Mouse (Mus musculus): ENCODE measurements around the gene Rac3.
A peak's percentile ranks its signal among the peaks of the same experiment; 100 is the strongest.
"Not testable (repeated sequence)": the region's sequence is repeated elsewhere in the genome, so short reads cannot be mapped to it uniquely, and the experiment has no call there.

Gene Rac3

DNA sequence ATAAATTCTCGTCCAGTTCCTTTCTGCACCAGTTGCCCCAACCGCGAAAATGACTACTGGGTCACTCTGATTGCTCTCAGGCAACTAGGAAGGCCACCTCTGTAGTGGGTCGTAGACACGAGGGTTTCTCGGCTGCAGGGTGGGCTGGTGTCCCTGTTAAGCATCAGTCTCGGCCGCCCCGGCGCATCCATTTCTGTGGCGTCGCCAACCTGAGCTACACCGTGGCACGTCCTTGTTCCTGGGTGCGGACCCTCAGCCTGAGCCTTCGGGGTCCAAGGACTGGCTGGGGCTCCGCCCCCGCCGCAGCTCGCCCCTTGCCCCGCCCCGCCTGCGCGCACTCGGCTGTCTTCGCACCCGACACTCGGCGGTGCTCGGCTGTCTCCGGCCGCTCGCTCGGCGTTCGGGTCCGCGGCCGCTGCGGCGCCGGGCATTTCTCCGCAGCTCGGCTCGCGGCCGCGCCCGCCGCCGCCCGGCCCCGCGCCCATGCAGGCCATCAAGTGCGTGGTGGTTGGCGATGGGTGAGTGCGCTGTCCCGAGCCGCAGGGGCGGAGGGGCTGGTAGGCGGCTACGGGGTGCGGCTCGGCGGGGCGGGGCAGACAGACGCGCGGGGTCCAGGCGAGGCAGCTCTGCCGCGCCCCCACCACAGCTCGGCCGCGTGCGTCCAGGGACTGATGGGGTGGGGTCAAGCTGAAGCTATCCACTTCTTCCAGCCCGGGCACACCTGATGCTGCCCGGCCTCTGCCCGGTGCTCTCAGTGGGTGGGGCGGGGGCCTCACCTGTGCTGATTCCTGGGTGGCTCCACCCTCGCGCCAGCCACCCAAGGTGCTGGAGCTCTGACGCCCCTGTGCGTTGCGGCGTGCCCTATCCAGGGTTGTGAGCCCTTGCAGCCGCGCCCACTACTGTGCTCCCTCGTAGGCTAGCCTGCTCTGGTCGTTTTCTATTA, at the start of gene Rac3:
TSS of gene Rac3 (plus strand) at position 347 of the 943 bp plus-strand sequence.
- peak; percentile 84 for DNase-seq (ENCODE audit: low spot score)

DNA sequence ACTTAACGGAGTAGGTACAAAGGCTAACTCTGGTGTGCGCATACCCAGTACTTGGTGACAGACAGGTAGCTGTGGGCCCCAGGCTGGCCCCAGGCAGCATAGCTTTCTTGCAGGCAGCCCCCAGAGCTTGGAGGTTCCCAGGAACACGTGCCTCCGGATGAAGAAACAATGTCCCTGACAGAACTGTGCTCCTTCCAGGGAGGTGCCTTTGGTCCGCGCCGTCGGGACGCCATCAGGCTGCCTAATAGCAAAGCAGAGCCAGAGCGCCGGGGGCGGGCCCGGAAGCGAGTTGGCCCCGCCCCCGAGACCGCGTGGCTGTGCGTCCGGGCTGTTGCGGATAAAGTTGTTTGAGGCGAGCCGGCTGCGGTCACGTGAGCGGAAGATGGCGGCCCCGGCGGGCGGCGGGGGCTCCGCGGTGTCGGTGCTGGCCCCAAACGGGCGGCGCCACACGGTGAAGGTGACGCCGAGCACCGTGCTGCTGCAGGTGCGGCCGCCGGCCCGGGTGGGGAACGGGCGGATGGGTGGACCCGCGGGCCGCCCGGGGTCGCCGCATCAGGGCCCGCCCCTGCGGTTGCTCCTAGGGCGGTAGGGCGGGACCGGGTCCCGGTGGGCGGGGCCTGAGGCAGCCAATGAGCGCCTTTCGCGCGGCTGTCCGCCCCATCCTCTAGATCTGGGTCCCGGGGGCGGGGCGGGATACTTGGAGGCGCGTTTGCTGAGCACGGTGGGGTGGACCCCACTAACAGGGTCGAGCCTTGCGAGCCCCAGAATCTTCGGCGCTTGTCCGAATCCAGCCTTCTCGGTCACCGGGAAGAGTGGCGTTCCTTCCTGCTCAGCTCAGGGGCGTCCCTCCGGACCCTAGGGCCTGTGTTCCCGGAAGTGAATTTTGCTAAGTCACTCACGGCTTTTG, 48.3 kb upstream of the Rac3 start, which contains the start of gene Aspscr1:
TSS of gene Aspscr1 (plus strand) at position 287 of the 907 bp plus-strand sequence.
- DNase-seq (ENCODE audit: low spot score): peak; percentile 97

DNA sequence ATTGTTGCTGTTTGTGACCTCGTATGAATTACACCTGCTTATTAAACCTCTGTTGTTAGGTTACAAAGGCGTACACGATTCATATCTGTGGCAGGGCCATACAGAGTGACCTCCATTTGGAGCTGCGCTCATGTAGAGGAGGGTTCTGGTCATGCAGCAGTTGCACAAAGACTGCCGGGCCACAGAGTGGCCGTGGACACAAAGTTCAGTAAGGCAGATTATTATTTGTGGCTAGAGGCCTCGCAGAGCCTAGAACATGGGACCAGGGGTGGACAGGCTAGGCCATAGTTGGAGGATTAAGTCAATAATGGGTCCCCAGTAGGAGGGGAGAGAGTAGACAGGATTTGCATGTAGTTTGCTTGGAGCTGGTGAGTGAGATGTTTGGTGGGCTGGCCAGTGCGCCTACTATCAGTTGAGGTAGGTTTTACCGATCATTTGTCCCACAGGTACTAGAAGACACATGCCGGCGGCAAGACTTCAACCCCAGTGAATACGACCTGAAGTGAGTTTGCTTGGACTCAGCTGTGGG, 47.6 kb upstream of the Rac3 start:
- no peak for DNase-seq (ENCODE audit: low spot score)

DNA sequence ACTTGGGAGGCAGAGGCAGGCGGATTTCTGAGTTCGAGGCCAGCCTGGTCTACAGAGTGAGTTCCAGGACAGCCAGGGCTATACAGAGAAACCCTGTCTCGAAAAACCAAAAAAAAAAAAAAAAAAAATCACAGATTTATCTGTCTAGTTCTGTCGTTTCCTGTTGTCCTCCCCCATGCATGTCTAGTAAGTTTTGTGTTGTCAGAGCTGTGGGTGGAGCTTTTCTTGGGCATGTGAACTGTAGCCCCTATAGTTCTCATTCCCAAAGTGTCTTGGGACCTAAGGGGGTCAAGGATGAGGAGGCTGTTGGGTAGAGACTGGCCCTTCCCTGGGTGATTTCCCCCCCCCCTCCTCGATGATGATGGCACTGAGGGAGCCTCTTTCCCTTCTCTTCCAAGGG, 45.4 kb upstream of the Rac3 start:
- not testable (repeated sequence) for DNase-seq (ENCODE audit: low spot score)

DNA sequence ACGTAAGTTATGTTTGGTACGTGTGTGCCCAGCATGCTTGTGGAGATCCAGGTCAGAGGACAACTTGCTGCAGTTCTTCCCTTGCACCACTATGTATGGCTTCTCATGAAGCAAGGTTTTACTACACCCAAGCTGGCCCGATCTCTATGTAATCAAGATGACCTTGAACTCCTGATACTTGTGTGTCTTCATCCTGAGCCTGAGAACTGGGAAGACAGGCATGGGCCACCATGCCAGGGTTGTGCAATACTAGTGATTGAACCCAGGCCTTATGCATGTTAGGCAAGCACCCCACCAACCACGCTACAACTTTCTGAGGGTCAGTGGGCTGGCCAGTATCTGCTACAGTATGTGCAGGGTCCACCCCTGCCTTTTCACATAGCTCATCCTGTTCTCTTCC, 44.3 kb upstream of the Rac3 start:
- no peak for DNase-seq (ENCODE audit: low spot score)

DNA sequence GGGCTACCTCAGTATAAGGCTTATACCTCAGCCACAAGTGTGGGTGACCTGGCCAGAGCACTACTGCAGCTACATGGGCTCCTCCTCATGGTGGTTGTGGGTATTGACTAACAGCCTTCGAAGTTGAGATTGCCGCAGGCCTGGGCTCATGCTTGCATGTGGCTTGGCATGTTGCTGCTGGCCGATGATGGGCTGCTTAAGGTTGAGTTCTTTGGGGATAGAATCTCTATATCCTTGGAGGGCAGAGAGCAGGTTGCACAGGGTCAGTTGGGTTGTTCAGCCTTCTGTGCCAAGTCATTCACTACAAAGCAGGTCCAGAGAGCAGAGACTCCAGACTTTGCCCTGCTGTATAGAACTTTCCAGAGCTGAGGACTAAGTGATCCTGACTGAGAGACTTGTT, 41.4 kb upstream of the Rac3 start:
- DNase-seq (ENCODE audit: low spot score): no peak

DNA sequence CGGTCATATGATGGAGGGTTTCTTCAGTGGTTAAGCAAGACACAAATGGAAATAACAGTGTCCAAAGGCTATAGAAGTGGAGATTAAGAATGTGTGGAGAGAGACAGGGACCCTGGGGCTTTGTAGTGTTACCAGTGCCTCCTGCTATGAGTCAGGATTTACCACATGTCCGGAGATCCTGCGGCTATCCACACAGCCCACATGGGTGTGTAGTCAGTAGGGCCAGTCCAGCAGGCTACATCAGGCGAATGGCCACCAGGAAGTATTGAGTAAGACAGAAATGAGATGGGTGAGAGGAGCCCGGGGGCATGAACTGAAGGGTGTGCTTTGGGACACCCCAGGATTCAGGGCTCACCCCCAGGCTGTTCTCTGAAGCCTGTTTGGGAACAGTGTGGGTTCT, 38.6 kb upstream of the Rac3 start:
- DNase-seq (ENCODE audit: low spot score): no peak

DNA sequence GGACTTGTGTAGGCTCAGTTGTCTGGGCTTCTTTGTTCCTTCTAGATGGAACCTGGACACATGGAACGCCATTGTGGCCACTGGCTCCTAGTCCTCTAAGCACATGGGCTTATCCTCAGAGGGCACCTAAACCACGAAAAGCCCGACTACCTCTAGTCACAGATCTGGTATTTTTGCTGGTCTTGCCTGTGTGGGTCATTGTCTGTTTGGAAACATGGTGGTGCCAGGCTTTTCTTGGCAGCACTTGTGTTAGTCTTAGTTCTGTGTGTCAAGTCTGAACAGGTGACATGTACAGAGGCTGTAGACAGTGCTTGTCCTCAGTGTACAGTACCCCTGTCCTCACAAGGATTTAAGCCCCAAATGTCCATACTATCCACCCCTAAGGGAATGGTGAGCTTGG, 37.7 kb upstream of the Rac3 start:
- no peak for DNase-seq (ENCODE audit: low spot score)

DNA sequence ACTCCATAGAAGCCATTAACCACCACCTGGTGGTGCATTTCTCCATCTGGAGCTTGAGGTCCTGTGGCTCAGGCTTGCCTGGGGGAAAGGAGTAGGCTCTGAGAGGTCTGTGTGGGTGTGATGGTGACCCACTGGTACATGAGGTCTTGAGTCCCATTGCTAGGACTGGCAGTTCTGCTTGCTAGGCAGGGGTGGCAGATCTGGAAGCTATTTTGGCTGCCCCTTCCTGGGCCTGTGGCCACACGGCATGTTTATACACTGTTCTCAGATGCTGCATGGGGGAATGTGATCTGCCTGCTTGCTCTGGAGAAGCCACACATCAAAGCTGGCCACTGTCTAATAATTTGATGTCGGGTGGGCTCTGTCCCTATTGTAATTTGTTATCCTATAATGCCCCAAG, 37.2 kb upstream of the Rac3 start:
- no peak for DNase-seq (ENCODE audit: low spot score)

DNA sequence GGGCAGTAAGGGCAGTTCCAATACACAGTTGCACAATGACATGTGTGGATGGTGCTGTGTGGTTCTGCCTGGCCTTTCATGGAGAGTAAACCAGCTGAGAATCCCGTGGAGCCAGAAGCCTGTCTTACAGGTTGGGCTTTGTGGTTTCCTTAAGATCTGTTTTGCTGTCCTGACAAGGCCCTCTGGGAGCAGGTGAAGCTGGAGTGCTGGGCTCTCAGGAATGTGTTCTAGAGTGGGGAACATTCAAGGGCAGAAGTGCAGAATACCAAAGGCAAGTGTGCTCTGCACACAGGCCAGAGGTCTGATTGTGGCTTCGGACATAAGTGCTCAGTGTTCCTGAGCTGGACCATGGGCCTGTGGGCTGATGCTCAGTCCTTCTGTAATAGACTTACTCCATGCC, 36.6 kb upstream of the Rac3 start:
- DNase-seq (ENCODE audit: low spot score): no peak

DNA sequence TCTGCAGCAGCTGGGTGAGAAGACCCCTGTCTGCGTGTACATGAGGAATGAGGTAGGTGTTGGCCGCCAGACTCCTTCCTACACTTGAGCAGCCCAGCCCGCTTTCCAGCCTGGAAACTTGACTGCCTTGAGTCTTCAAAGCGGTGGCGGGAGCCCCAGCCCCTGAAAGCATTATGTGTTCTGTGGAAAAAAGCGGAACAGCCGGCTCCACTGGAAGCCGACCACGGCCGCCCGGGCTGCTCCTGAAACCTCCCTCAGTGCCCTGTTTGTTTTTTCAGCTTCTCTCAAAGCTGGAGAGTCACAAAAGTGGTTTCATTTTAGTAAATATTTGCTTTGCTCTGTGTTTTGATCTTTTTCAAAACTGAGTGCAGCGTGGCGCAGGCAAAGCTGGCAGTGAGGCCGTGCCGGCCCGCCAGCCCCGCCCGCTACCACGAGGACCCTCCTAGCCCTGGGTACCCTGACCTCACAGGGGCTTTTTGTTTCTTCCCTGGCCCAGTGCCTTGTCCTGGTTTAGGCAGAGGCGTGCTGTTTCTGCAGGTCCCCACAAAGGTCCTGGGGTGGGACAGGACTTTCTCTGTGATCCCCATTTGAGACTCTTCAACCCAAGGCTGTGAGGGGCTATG, 34.5 kb upstream of the Rac3 start:
- DNase-seq (ENCODE audit: low spot score): no peak

DNA sequence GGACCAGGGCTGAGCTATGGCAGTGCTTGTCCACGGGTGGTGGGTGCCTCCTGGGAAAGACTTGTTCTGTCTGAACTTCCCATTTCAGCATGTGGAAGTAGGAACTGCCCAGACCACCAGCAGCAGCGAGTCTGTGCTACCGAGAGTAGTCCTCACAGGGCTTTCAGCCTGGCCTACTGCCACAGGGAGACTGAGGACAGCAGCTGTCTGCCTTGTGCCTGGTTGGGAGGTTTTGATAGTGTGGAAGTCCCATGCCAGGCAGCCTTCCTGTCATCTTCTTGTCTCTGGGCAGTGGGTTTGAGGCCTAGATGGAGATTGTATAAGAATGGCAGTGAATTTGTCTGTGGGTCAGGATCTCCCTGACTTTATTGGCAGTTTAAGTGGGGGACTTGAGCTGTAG, 31.9 kb upstream of the Rac3 start:
- no peak for DNase-seq (ENCODE audit: low spot score)

DNA sequence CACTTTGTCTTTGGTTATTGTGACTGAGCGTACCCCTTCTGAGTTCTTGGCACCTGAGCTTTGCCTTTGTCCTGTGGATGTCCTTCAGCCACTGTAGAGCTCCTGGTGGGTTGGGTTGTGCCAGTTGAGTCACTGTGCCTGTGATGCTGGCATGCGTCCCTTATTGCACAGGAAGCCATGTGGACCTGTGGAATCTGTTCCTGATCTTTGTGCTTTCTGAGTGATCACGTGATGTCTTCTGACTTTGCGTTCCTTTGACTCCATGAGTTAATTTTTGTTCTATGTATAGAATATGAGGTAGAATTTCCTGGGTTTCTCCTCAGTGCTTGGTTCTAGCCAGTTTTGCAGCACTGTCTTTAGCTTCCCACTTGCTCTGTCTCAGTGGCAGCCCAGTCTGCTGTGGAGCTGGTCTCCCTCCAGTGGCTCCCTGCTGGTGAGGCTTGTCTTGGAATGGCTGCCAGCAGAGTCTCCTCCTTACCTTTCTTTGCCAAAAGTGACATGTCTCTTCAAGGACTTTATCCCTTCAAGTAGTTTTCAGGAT, 28.7 kb upstream of the Rac3 start:
- no peak for DNase-seq (ENCODE audit: low spot score)

DNA sequence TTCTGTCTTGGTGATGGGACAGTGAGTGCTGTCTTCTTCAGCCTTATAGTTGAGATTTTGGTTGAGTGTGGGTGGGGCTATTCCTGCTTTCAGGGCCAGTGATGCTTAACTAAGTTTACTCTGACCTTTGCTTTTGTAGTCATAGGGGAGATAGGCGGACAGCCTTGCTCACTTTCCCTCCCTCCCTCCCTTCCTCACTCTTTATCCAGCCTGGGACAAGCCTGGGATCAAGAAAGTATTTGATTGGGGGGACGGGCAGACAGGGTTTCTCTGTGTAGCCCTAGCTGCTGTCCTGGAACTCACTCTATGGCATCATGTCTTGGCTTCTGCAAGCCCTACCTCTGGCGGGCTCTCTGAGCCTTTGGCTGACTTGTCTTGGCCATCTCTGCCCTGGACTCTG, 27.8 kb upstream of the Rac3 start:
- DNase-seq (ENCODE audit: low spot score): no peak

DNA sequence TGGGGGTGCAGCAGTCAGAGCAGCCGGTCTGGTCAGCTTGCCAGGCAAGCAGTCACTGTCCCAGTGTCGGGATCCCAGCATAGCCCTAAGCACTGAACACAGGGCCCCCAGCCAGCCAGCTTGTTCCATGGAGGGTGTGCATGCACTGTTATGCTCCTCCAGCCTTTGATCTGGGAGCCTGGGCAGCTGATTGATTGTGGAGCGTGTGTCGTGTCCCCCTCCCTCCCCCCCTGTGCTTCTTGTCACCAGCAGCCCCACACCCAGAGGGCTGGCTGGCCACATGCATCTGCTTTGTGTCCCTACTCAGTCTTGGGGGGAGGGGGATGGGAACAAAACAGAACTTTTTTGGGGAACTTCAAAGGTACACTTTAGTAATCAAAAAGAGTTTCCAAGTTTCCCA, 26.1 kb upstream of the Rac3 start:
- DNase-seq (ENCODE audit: low spot score): peak; percentile 79

DNA sequence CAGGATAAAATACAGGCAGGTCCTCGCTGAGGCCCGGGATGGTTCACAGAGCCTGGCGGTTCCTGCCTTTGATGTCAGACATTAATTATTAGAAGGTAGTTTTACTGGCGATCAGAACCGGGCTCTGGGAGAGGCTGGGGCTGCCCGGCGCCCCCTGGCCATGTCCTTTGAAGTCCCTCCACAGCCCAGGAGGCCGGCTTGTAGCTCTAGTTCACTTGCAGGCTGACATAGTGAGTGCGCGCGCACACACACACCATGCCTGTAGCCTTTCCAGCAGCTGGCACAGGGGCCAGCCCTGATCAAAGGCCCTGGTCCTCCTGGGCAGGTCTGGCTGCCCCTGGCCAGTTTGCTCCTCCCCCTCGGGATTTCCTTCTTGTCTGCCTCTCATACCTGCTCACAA, 25.6 kb upstream of the Rac3 start:
- peak; percentile 72 for DNase-seq (ENCODE audit: low spot score)

DNA sequence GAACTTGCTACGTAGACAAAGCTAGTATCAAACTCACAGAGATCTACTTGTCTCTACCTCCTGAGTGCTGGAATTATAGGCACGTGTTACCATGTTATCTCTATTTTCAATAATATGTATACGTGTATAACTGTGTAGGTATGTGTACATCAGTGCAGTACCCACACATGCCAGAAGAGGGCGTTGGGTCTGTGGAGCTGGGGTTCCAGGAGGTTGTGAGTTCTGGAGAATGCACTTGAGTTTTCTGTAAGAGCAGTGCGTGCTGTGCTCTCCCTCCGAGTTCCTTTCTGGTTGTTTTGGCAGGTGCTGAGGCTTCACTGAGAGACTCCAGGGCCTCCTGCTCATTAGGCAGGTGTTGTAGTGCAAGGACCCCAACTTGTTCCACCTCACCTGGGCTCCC, 24.7 kb upstream of the Rac3 start:
- DNase-seq (ENCODE audit: low spot score): no peak

DNA sequence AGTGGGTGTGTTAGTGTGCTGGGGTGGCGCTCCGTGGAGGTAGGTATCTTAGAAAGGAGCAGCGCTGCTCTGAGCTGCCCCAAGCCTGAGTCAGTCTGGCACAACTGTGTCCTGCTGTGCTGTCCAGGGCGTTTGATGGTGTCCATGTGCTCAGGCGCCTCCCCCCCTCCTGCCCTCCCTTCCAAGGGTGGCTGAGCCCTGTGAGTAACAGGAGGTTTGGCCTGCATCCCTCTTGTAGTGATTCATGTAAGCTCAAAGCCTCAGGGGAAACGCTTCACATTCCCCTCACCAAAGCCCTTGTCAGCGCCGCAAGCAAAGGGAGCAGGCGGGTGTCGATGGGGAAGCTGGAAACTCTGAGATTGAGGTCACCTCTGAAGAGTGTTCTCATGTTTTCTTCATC, 23.5 kb upstream of the Rac3 start:
- no peak for DNase-seq (ENCODE audit: low spot score)

DNA sequence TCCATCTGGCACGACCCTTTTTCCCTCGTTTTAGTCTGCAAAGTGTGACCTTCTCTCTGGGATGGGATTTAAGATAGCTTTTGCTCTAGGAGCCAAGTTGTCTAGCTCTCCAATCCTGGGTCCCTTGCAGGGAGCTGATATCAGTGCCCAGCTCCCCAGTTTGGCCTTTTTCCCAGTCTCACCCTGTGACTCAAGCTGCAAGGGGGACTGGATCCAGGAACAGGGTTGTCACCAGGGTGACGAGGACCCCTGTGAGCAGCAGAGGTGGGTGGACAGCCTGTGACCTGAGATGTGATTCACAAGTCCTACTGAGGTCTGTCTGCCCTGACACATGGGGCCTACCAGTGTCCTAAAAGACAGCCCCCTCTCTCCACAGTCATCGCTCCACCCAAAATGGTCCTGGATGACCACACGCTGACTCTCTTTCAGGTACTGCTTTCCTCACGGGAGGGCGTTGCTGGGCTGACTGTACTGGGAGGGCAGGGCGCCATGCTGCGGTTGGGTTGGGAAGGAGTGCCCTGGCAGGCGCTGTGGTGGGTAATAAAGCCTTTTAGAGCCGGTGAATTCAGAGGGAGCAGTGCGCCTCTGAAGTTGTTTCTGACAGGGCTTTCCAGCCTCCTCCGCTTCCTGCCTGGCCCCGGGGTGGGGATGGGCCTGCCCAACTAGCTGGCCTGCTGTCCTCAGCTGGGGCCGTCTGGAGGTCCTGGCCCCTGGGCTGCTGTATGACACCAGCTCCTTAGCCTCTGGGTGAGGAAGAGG, 17.4 kb upstream of the Rac3 start:
- DNase-seq (ENCODE audit: low spot score): peak; percentile 32

DNA sequence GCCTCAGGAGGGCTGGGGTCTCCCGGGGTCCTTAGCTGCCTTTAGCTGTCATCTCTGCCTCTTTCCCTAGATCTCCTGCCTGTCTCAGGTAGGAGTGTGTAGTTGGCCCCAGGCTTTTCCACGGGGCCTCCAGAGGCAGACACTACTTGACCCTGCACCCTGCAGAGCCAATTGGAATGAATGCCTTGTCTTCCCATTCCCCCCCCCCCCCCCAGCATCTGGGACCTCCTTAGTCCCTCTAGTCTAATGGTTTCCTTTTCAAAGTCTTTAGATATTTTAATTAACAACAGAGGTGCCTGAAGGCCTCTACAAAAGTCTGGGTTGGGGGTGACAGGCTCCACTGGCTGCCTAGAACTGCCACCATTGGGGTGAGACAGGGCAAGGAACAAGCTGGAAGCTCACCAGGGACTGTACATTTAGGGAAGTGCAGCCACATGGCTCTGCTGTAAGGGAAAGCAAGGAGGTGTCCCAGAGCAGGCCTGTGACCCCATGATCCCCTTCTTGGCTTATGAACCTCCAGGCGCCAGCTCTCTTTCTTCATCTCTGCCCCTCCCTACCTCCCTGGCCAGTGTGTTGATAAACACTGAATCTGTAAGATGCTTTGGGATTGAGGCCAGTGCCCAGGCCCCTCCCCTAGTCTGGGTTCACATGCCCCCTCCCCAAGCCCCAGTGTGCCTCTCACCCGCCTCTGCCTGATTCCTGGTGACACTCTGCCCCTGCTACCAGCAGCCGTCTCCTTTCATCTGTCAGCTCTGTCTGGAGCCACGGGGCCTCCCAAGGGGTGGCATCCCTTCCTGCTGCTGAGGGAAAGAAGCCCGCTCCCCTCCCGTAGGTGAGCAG, 16.6 kb upstream of the Rac3 start:
- DNase-seq (ENCODE audit: low spot score): peak; percentile 61
